Mouse (Mus musculus): Measurements from ENCODE around the gene Asb6. TPM values are rescaled to one million over a fixed set of nuclear protein-coding genes. Genes with fewer than 3 reads are reported as not detected.

The Asb6 gene
- total RNA-seq (2012; rRNA removed) = 38.5 and 50.1 TPM in 2 replicates
- polyA plus RNA-seq (2012; ENCODE audit: insufficient read depth in 1 of 2, insufficient read length in 2 of 2, low read depth in 1 of 2, low replicate concordance in 2 of 2, missing spikeins in 1 of 2) = 10 to 100 TPM in 1 of 2 experiments, not detected in 1; 54.6 TPM

- DNase-seq (ENCODE audit: low read depth, low spot score) = no peak
- Histone ChIP-seq H3K79me2 (ENCODE audit: control insufficient read depth, insufficient read depth, low read length, poor library complexity) (peaks cover 20% of the 10 kb centered on the region), H3K4me3 (ENCODE audit: control insufficient read depth in 1 of 2, insufficient read depth in 1 of 2, low read depth in 2 of 2, low read length in 2 of 2) (no peak within 1 kb of the TSS), H3K27me3 (ENCODE audit: control insufficient read depth in 1 of 2, insufficient read depth in 2 of 2, low read length in 2 of 2) (no peaks in the 10 kb centered on the region), H3K9me3 (replicated peaks; ENCODE audit: insufficient read depth, low read length) (no peaks in the 10 kb centered on the region), H3K9ac (ENCODE audit: control insufficient read depth, low read depth, low read length, poor library complexity, severe bottlenecking) (no peak within 1 kb of the TSS), H3K36me3 (ENCODE audit: control insufficient read depth in 1 of 2, insufficient read depth in 2 of 2, low read length in 2 of 2) (peaks cover 0 to 13% of the 10 kb centered on the region in 2 experiments; a peak in 2 of 4 replicates), H3K4me1 (ENCODE audit: control insufficient read depth in 1 of 2, insufficient read depth in 2 of 2, low read length in 2 of 2) (peaks cover 2 to 16% of the 10 kb centered on the region in 2 experiments; a peak in 3 of 4 replicates), H3K27ac (ENCODE audit: control insufficient read depth, low read depth, low read length) (no peak within 1 kb of the TSS)
- TF ChIP-seq GABPA (IDR thresholded peaks at IDR 0.05; ENCODE audit: low read depth, low read length) = no peak
- no peak for TF ChIP-seq MAFK (IDR thresholded peaks at IDR 0.05; ENCODE audit: borderline replicate concordance, low read depth, low read length)
- TF ChIP-seq RCOR1 (IDR thresholded peaks at IDR 0.05; ENCODE audit: low read depth, low read length) = no peak
- no peak for TF ChIP-seq KAT2A (conservative IDR thresholded peaks at IDR 0.05; ENCODE audit: low read depth, low read length)
- TF ChIP-seq RAD21 (IDR thresholded peaks at IDR 0.05; ENCODE audit: low read depth, low read length) = no peak
Observed at GRCm38 (mm10) chr2:30830283-30830795, at the start of gene Asb6. Gene Asb6, minus strand, starts transcription at chr2:30830333.

- TF ChIP-seq MXI1 (IDR thresholded peaks at IDR 0.05; ENCODE audit: low read depth, low read length) (no peak), USF2 (IDR thresholded peaks at IDR 0.05; ENCODE audit: borderline replicate concordance in 1 of 2, insufficient read depth in 1 of 2, low read depth in 1 of 2, low read length in 2 of 2) (no peak), NELFE (IDR thresholded peaks at IDR 0.05; ENCODE audit: low read depth, low read length) (no peak), MYB (IDR thresholded peaks at IDR 0.05; ENCODE audit: low read depth, low read length) (no peak), ELF1 (IDR thresholded peaks at IDR 0.05; ENCODE audit: low read depth, low read length) (no peak), MAZ (IDR thresholded peaks at IDR 0.05; ENCODE audit: low read depth, low read length) (no peak)
- H3K9ac ChIP-seq (ENCODE audit: control insufficient read depth, low read depth, low read length, poor library complexity, severe bottlenecking) = no peak overlapping the region
- H3K27me3 ChIP-seq (ENCODE audit: control insufficient read depth in 1 of 2, insufficient read depth in 2 of 2, low read length in 2 of 2) = no peaks in the 10 kb centered on the region; a peak in 2 of 4 replicates
- H3K4me1 ChIP-seq (ENCODE audit: control insufficient read depth in 1 of 2, insufficient read depth in 2 of 2, low read length in 2 of 2) = no peaks in the 10 kb centered on the region
- no peak overlapping the region for H3K27ac ChIP-seq (ENCODE audit: control insufficient read depth, low read depth, low read length)
- no peaks in the 10 kb centered on the region for H3K36me3 ChIP-seq (ENCODE audit: control insufficient read depth in 1 of 2, insufficient read depth in 2 of 2, low read length in 2 of 2)
- no peaks in the 10 kb centered on the region for H3K9me3 ChIP-seq (replicated peaks; ENCODE audit: insufficient read depth, low read length)
- H3K79me2 ChIP-seq (ENCODE audit: control insufficient read depth, insufficient read depth, low read length, poor library complexity) = no peaks in the 10 kb centered on the region
- H3K4me3 ChIP-seq (ENCODE audit: control insufficient read depth in 1 of 2, insufficient read depth in 1 of 2, low read depth in 2 of 2, low read length in 2 of 2) = no peak overlapping the region
- no peak for DNase-seq (ENCODE audit: low read depth, low spot score)
Observed at GRCm38 (mm10) chr2:30879481-30879880, 49.3 kb upstream of the Asb6 start.

- H3K9me3 ChIP-seq (replicated peaks; ENCODE audit: insufficient read depth, low read length) = no peaks in the 10 kb centered on the region
- DNase-seq (ENCODE audit: low read depth, low spot score) = no peak
- no peaks in the 10 kb centered on the region for H3K79me2 ChIP-seq (ENCODE audit: control insufficient read depth, insufficient read depth, low read length, poor library complexity)
- H3K9ac ChIP-seq (ENCODE audit: control insufficient read depth, low read depth, low read length, poor library complexity, severe bottlenecking) = no peak overlapping the region
- no peak overlapping the region for H3K4me3 ChIP-seq (ENCODE audit: control insufficient read depth in 1 of 2, insufficient read depth in 1 of 2, low read depth in 2 of 2, low read length in 2 of 2)
- no peaks in the 10 kb centered on the region for H3K4me1 ChIP-seq (ENCODE audit: control insufficient read depth in 1 of 2, insufficient read depth in 2 of 2, low read length in 2 of 2)
- H3K27me3 ChIP-seq (ENCODE audit: control insufficient read depth in 1 of 2, insufficient read depth in 2 of 2, low read length in 2 of 2) = peaks cover 0 to 4% of the 10 kb centered on the region in 2 experiments; a peak in 3 of 4 replicates
- H3K27ac ChIP-seq (ENCODE audit: control insufficient read depth, low read depth, low read length) = no peak overlapping the region
- H3K36me3 ChIP-seq (ENCODE audit: control insufficient read depth in 1 of 2, insufficient read depth in 2 of 2, low read length in 2 of 2) = no peaks in the 10 kb centered on the region
- no peak for TF ChIP-seq HCFC1 (IDR thresholded peaks at IDR 0.05; ENCODE audit: low read depth, low read length)
- TF ChIP-seq EP300 (IDR thresholded peaks at IDR 0.05; ENCODE audit: low read depth in 1 of 2, low read length in 2 of 2) = no peak
- TF ChIP-seq KAT2A (conservative IDR thresholded peaks at IDR 0.05; ENCODE audit: low read depth, low read length) = no peak
- no peak for TF ChIP-seq ELF1 (IDR thresholded peaks at IDR 0.05; ENCODE audit: low read depth, low read length)
- no peak for TF ChIP-seq TAL1 (IDR thresholded peaks at IDR 0.05; ENCODE audit: low read length)
- TF ChIP-seq BHLHE40 (IDR thresholded peaks at IDR 0.05; ENCODE audit: borderline replicate concordance, low read depth, low read length) = no peak
- TF ChIP-seq MXI1 (IDR thresholded peaks at IDR 0.05; ENCODE audit: low read depth, low read length) = no peak
- no peak for TF ChIP-seq CHD1 (IDR thresholded peaks at IDR 0.05; ENCODE audit: low read depth, low read length)
- TF ChIP-seq UBTF (IDR thresholded peaks at IDR 0.05; ENCODE audit: borderline replicate concordance, insufficient read depth, low read depth, low read length) = no peak
- no peak for TF ChIP-seq USF1 (IDR thresholded peaks at IDR 0.05; ENCODE audit: low read depth, low read length)
- no peak for TF ChIP-seq MAX (IDR thresholded peaks at IDR 0.05; ENCODE audit: low read length)
- TF ChIP-seq CTCF (IDR thresholded peaks at IDR 0.05 in 2 of 3, conservative IDR thresholded peaks at IDR 0.05 in 1 of 3; ENCODE audit: control insufficient read depth in 1 of 3, insufficient read depth in 1 of 3, low read depth in 2 of 3, low read length in 3 of 3, poor library complexity in 1 of 3, severe bottlenecking in 1 of 3) = no peak
- no peak for TF ChIP-seq USF2 (IDR thresholded peaks at IDR 0.05; ENCODE audit: borderline replicate concordance in 1 of 2, insufficient read depth in 1 of 2, low read depth in 1 of 2, low read length in 2 of 2)
- no peak for TF ChIP-seq MYB (IDR thresholded peaks at IDR 0.05; ENCODE audit: low read depth, low read length)
- TF ChIP-seq SIN3A (IDR thresholded peaks at IDR 0.05; ENCODE audit: low read length) = no peak
- no peak for TF ChIP-seq TBP (IDR thresholded peaks at IDR 0.05; ENCODE audit: low read depth, low read length)
- TF ChIP-seq NELFE (IDR thresholded peaks at IDR 0.05; ENCODE audit: low read depth, low read length) = no peak
Observed at GRCm38 (mm10) chr2:30875621-30876432, 45.7 kb upstream of the Asb6 start.
